Mouse (Mus musculus): Measurements from ENCODE around the gene Tat.

- TF ChIP-seq POLR2A (IDR thresholded peaks at IDR 0.05; ENCODE audit: extremely low read depth, insufficient read depth, low read length) (no peak), CTCF (IDR thresholded peaks at IDR 0.05; ENCODE audit: extremely low read depth, insufficient read depth, low read length) (no peak)
These were observed 44.0 kb upstream of the Tat start for GRCm38 (mm10) chr8:109946272-109946671.
